Mouse (Mus musculus) retina, embryonic 14.5 days (tissue): ENCODE data around the gene Atrnl1.

Experiments
- DNase-seq: peaks from one replicate; pipeline ENCODE4 v3.0.0-alpha.2; 2015; ENCODE audit warnings: low spot score

Gene Atrnl1

GRCm38 (mm10) chr19:58077529-58078070 is 466.8 kb downstream of the Atrnl1 start:
- DNase-seq = no peak

- DNase-seq = no peak
Observed at GRCm38 (mm10) chr19:58080168-58080567, 469.3 kb downstream of the Atrnl1 start.

GRCm38 (mm10) chr19:58082751-58083150 is 471.9 kb downstream of the Atrnl1 start:
- DNase-seq = no peak

GRCm38 (mm10) chr19:58084826-58085225 is 474.0 kb downstream of the Atrnl1 start:
- DNase-seq = no peak

- DNase-seq = no peak
Observed at GRCm38 (mm10) chr19:58086734-58087133, 475.9 kb downstream of the Atrnl1 start.

- DNase-seq = no peak
Observed at GRCm38 (mm10) chr19:58087901-58088300, 477.1 kb downstream of the Atrnl1 start.

GRCm38 (mm10) chr19:58088433-58088832 is 477.6 kb downstream of the Atrnl1 start:
- no peak for DNase-seq

GRCm38 (mm10) chr19:58091911-58092310 is 481.1 kb downstream of the Atrnl1 start:
- DNase-seq = no peak

- DNase-seq = no peak
Observed at GRCm38 (mm10) chr19:58094781-58095543, 484.1 kb downstream of the Atrnl1 start.

GRCm38 (mm10) chr19:58095776-58096175 is 484.9 kb downstream of the Atrnl1 start:
- DNase-seq = no peak

- no peak for DNase-seq
Observed at GRCm38 (mm10) chr19:58097195-58097594, 486.4 kb downstream of the Atrnl1 start.

GRCm38 (mm10) chr19:58099539-58099938 is 488.7 kb downstream of the Atrnl1 start:
- no peak for DNase-seq

- no peak for DNase-seq
Observed at GRCm38 (mm10) chr19:58100381-58100780, 489.5 kb downstream of the Atrnl1 start.

GRCm38 (mm10) chr19:58104544-58104943 is 493.7 kb downstream of the Atrnl1 start:
- DNase-seq = no peak

- DNase-seq = peak; percentile 75
Observed at GRCm38 (mm10) chr19:58107632-58108031, 496.8 kb downstream of the Atrnl1 start.

- DNase-seq = no peak
Observed at GRCm38 (mm10) chr19:58110491-58110890, 499.7 kb downstream of the Atrnl1 start.

GRCm38 (mm10) chr19:58111291-58111690 is 500.5 kb downstream of the Atrnl1 start:
- no peak for DNase-seq

- no peak for DNase-seq
Observed at GRCm38 (mm10) chr19:58112151-58112550, 501.3 kb downstream of the Atrnl1 start.

GRCm38 (mm10) chr19:58113092-58113731 is 502.4 kb downstream of the Atrnl1 start:
- DNase-seq = no peak

- no peak for DNase-seq
Observed at GRCm38 (mm10) chr19:58117595-58117994, 506.8 kb downstream of the Atrnl1 start.

- no peak for DNase-seq
Observed at GRCm38 (mm10) chr19:58118141-58118835, 507.5 kb downstream of the Atrnl1 start.

- no peak for DNase-seq
Observed at GRCm38 (mm10) chr19:58118864-58119263, 508.0 kb downstream of the Atrnl1 start.
